Mouse (Mus musculus) forebrain, embryonic 16.5 days (tissue): ENCODE measurements around the gene Garnl3. TPM values are rescaled to one million over a fixed set of nuclear protein-coding genes. Genes with fewer than 3 reads are reported as not detected.

Source experiments
- ATAC-seq: fragments of 200-750 bp; cut with Nextera tagmentation; 2 replicates; pipeline ENCODE4 v1.8.0; 2017; ENCODE audit warnings: mild to moderate bottlenecking, moderate library complexity
- H3K27ac ChIP-seq: fragments of 300-500 bp; sonication (generic); 2 replicates; pipeline ENCODE4 v1.5.1; 2014; ENCODE audit warnings: low read length, control low read depth
- H3K27me3 ChIP-seq: fragments of 300-500 bp; sonication (generic); replicated peaks from 2 replicates; pipeline ENCODE4 v1.6.1; 2014; ENCODE audit warnings: low read length; ENCODE audit not compliant: control insufficient read depth, insufficient read depth
- H3K36me3 ChIP-seq: fragments of 300-500 bp; sonication (generic); 2 replicates; pipeline ENCODE4 v1.6.1; 2014; ENCODE audit not compliant: control insufficient read depth, insufficient read depth
- H3K4me1 ChIP-seq: fragments of 300-500 bp; sonication (generic); replicated peaks from 2 replicates; pipeline ENCODE4 v1.6.1; 2014; ENCODE audit warnings: low read length; ENCODE audit not compliant: control insufficient read depth, insufficient read depth
- H3K4me2 ChIP-seq: fragments of 300-500 bp; sonication (generic); 2 replicates; pipeline ENCODE4 v1.6.1; 2014; ENCODE audit warnings: mild to moderate bottlenecking, low read length, control low read depth
- H3K4me3 ChIP-seq: fragments of 300-500 bp; sonication (generic); replicated peaks from 2 replicates; pipeline ENCODE4 v1.5.1; 2014; ENCODE audit warnings: mild to moderate bottlenecking, low read length, control low read depth
- H3K9ac ChIP-seq: fragments of 300-500 bp; sonication (generic); replicated peaks from 2 replicates; pipeline ENCODE4 v1.6.1; 2014; ENCODE audit warnings: low read depth, low read length, control low read depth
- H3K9me3 ChIP-seq: fragments of 300-500 bp; sonication (generic); 2 replicates; pipeline ENCODE4 v1.6.1; 2016; ENCODE audit warnings: low read length; ENCODE audit not compliant: control insufficient read depth
- WGBS: fragments of 180-500 bp; shearing (Covaris S2); extraction: QIAGEN DNeasy Blood & Tissue Kit; methylation state at CpG from one replicate; pipeline ENCODE4 v1.1.7; 2014; 5-methylcytosine and 5-hydroxymethylcytosine counted together
- polyA plus RNA-seq: library from polyadenylated mRNA; unstranded; fragments of >200 nt; fragmentation: Nextera tagmentation; extraction: Ambion mirVana; gene quantifications from 2 replicates; pipeline ENCODE4 v1.2.1, GENCODE M21; 2015

Garnl3 gene
- polyA plus RNA-seq, 1 experiment from 2014 or later, result 34.5 TPM

GRCm38 (mm10) chr2:32979675-32980074, 151.8 kb downstream of the Garnl3 start:
- no peaks in the 10 kb centered on the region for H3K9me3 ChIP-seq
- H3K27me3 ChIP-seq, result no peaks in the 10 kb centered on the region
- no peak overlapping the region for H3K4me3 ChIP-seq
- no peak overlapping the region for H3K4me2 ChIP-seq
- H3K27ac ChIP-seq, result no peak overlapping the region
- 88% methylated on average over 7 of the region's 7 CpGs for WGBS
- ATAC-seq, result no peak
- peaks cover 14% of the 10 kb centered on the region for H3K4me1 ChIP-seq
- no peak overlapping the region for H3K9ac ChIP-seq
- H3K36me3 ChIP-seq, result no peaks in the 10 kb centered on the region

GRCm38 (mm10) chr2:32978675-32979074, 152.8 kb downstream of the Garnl3 start:
- ATAC-seq, result no peak
- H3K4me1 ChIP-seq, result peaks cover 14% of the 10 kb centered on the region
- no peak overlapping the region for H3K4me3 ChIP-seq
- peaks cover 2% of the 10 kb centered on the region; the same call in 1 of the 2 replicates for H3K36me3 ChIP-seq
- no peaks in the 10 kb centered on the region for H3K9me3 ChIP-seq
- H3K9ac ChIP-seq, result no peak overlapping the region
- H3K27ac ChIP-seq, result no peak overlapping the region
- H3K4me2 ChIP-seq, result no peak overlapping the region
- WGBS, result 85% methylated on average over 3 of the region's 3 CpGs
- H3K27me3 ChIP-seq, result no peaks in the 10 kb centered on the region

GRCm38 (mm10) chr2:32977114-32977513, 154.3 kb downstream of the Garnl3 start:
- Histone ChIP-seq H3K9ac (no peak overlapping the region), H3K4me2 (no peak overlapping the region), H3K4me3 (no peak overlapping the region), H3K4me1 (peaks cover 14% of the 10 kb centered on the region), H3K27me3 (no peaks in the 10 kb centered on the region), H3K27ac (no peak overlapping the region; the same call in 1 of the 2 replicates), H3K9me3 (no peaks in the 10 kb centered on the region), H3K36me3 (peaks cover 2% of the 10 kb centered on the region)
- WGBS, result 73% methylated on average over 5 of the region's 5 CpGs
- no peak for ATAC-seq

GRCm38 (mm10) chr2:32974216-32974615, 157.2 kb downstream of the Garnl3 start:
- 88% methylated on average over 8 of the region's 8 CpGs for WGBS

GRCm38 (mm10) chr2:32971235-32971634, 160.2 kb downstream of the Garnl3 start:
- Histone ChIP-seq H3K9ac (no peak overlapping the region), H3K9me3 (no peaks in the 10 kb centered on the region), H3K27ac (no peak overlapping the region), H3K4me1 (peaks cover 23% of the 10 kb centered on the region), H3K4me3 (no peak overlapping the region), H3K27me3 (no peaks in the 10 kb centered on the region), H3K4me2 (no peak overlapping the region), H3K36me3 (peaks cover 2% of the 10 kb centered on the region)
- 17% methylated on average over 9 of the region's 9 CpGs for WGBS
- no peak for ATAC-seq

More at GRCm38 (mm10) chr2:32974216-32974615, 157.2 kb downstream of the Garnl3 start:
- Histone ChIP-seq H3K36me3 (peaks cover 2% of the 10 kb centered on the region), H3K4me2 (no peak overlapping the region), H3K4me3 (no peak overlapping the region), H3K4me1 (peaks cover 9% of the 10 kb centered on the region), H3K27ac (no peak overlapping the region), H3K27me3 (no peaks in the 10 kb centered on the region), H3K9ac (no peak overlapping the region), H3K9me3 (no peaks in the 10 kb centered on the region)
- no peak for ATAC-seq

GRCm38 (mm10) chr2:32969326-32969725, 162.1 kb downstream of the Garnl3 start:
- Histone ChIP-seq H3K27ac (no peak overlapping the region), H3K9ac (no peak overlapping the region), H3K4me3 (no peak overlapping the region), H3K4me2 (no peak overlapping the region), H3K4me1 (peaks cover 27% of the 10 kb centered on the region), H3K9me3 (no peaks in the 10 kb centered on the region), H3K27me3 (no peaks in the 10 kb centered on the region), H3K36me3 (peaks cover 7% of the 10 kb centered on the region)
- 88% methylated on average over 8 of the region's 8 CpGs for WGBS
- no peak for ATAC-seq

GRCm38 (mm10) chr2:32968024-32968614, 163.3 kb downstream of the Garnl3 start:
- Histone ChIP-seq H3K27ac (no peak overlapping the region; the same call in 1 of the 2 replicates), H3K9ac (peak overlapping the region; percentile 61; the same call in 1 of the 2 replicates), H3K9me3 (no peaks in the 10 kb centered on the region), H3K36me3 (peaks cover 13% of the 10 kb centered on the region), H3K4me3 (no peak overlapping the region), H3K4me2 (no peak overlapping the region), H3K4me1 (peaks cover 34% of the 10 kb centered on the region), H3K27me3 (no peaks in the 10 kb centered on the region)
- ATAC-seq, result no peak
- WGBS, result 74% methylated on average over 9 of the region's 9 CpGs

- ATAC-seq, result peak; percentile 90
Observed at GRCm38 (mm10) chr2:32966689-32967631, 164.5 kb downstream of the Garnl3 start.

GRCm38 (mm10) chr2:32966184-32966688, 165.2 kb downstream of the Garnl3 start:
- H3K27ac ChIP-seq, result peak overlapping the region; percentile 81
- H3K9ac ChIP-seq, result peak overlapping the region; percentile 61
- no peaks in the 10 kb centered on the region for H3K9me3 ChIP-seq
- peak overlapping the region; percentile 99 for H3K4me2 ChIP-seq
- WGBS, result 13% methylated on average over 13 of the region's 13 CpGs
- peaks cover 13% of the 10 kb centered on the region for H3K36me3 ChIP-seq
- H3K4me3 ChIP-seq, result peak overlapping the region; percentile 54
- H3K27me3 ChIP-seq, result no peaks in the 10 kb centered on the region
- H3K4me1 ChIP-seq, result peaks cover 43% of the 10 kb centered on the region
- no peak for ATAC-seq

More at GRCm38 (mm10) chr2:32966689-32967631, 164.5 kb downstream of the Garnl3 start:
- H3K27ac ChIP-seq, result peak overlapping the region; percentile 81
- no peaks in the 10 kb centered on the region for H3K9me3 ChIP-seq
- H3K36me3 ChIP-seq, result peaks cover 13% of the 10 kb centered on the region
- WGBS, result 1% methylated on average over 54 of the region's 55 CpGs
- peak overlapping the region; percentile 99 for H3K4me2 ChIP-seq
- H3K27me3 ChIP-seq, result no peaks in the 10 kb centered on the region
- peak overlapping the region; percentile 54 for H3K4me3 ChIP-seq
- peaks cover 45% of the 10 kb centered on the region for H3K4me1 ChIP-seq
- peak overlapping the region; percentile 61 for H3K9ac ChIP-seq
